ENCODE assay signal across 16 mouse cellular contexts in genomic region chr11:112956748-112957440, GRCm38 (mm10).
DNase-seq lines count a peak whose midpoint lies in the region; ATAC-seq and TF ChIP-seq lines count a peak whose summit lies in the region.
"Had no signal": no experiment of that assay in that cellular context is flagged by ENCODE, and none has a peak within 500 bp of the region (broad histone marks: within the 10 kb centered on the region; RNA-seq: fewer than 3 reads in every experiment).

No protein-coding gene starts in this region.

- H3K79me2 ChIP-seq in heart, adult 2 months (replicated peaks; ENCODE audit: control insufficient read depth, insufficient read depth, low read length) = no peaks in the 10 kb centered on the region

- TF ChIP-seq POLR2A in heart, adult 2 months (IDR thresholded peaks at IDR 0.05; ENCODE audit: insufficient read depth, low read depth, low read length) = no peak

- H3K4me1 ChIP-seq in heart, adult 2 months (ENCODE audit: control insufficient read depth, insufficient read depth, low read length) = 0 out of 2 replicates have a peak, but pooled peaks cover 1% of the 10 kb centered on the region
- H3K4me1 ChIP-seq in heart, embryonic 10.5 days = 0 out of 2 replicates have a peak, but pooled peaks cover 4% of the 10 kb centered on the region
- peaks cover 43% of the 10 kb centered on the region for H3K4me1 ChIP-seq in midbrain, embryonic 10.5 days
- H3K4me1 ChIP-seq in midbrain, embryonic 13.5 days (replicated peaks) = peaks cover 33% of the 10 kb centered on the region

- no peaks in the 10 kb centered on the region for H3K36me3 ChIP-seq in heart, adult 2 months (ENCODE audit: control insufficient read depth, insufficient read depth, low read length)
- no peaks in the 10 kb centered on the region for H3K36me3 ChIP-seq in heart, embryonic 10.5 days
- no peaks in the 10 kb centered on the region for H3K36me3 ChIP-seq in midbrain, embryonic 10.5 days
- no peaks in the 10 kb centered on the region for H3K36me3 ChIP-seq in midbrain, embryonic 13.5 days
- H3K36me3 ChIP-seq: heart, embryonic 13.5 days; hindbrain, embryonic 15.5 days had no signal

- H3K9ac ChIP-seq in heart, adult 2 months (ENCODE audit: low read depth, low read length) = no peak overlapping the region
- no peak overlapping the region for H3K9ac ChIP-seq in midbrain, embryonic 13.5 days (replicated peaks)
- H3K9ac ChIP-seq: heart, embryonic 13.5 days; hindbrain, embryonic 15.5 days had no signal

- WGBS in heart, adult 2 months = 53% methylated on average over 5 of the region's 5 CpGs
- WGBS in heart, embryonic 10.5 days = 72% methylated on average over 5 of the region's 5 CpGs
- WGBS in midbrain, embryonic 10.5 days = 78% methylated on average over 5 of the region's 5 CpGs
- 69% methylated on average over 5 of the region's 5 CpGs for WGBS in midbrain, embryonic 13.5 days

- H3K27ac ChIP-seq in heart, adult 2 months = no peak overlapping the region
- no peak overlapping the region for H3K27ac ChIP-seq in heart, embryonic 10.5 days
- H3K27ac ChIP-seq in midbrain, embryonic 10.5 days (replicated peaks) = peak overlapping the region; percentile 52
- H3K27ac ChIP-seq in midbrain, embryonic 13.5 days = no peak overlapping the region
- H3K27ac ChIP-seq: heart, embryonic 13.5 days; hindbrain, embryonic 15.5 days had no signal

- no peak overlapping the region for H3K4me3 ChIP-seq in heart, adult 2 months
- no peak overlapping the region for H3K4me3 ChIP-seq in heart, embryonic 10.5 days
- no peak overlapping the region for H3K4me3 ChIP-seq in midbrain, embryonic 10.5 days
- H3K4me3 ChIP-seq in midbrain, embryonic 13.5 days (replicated peaks) = no peak overlapping the region
- H3K4me3 ChIP-seq: heart, embryonic 13.5 days; hindbrain, embryonic 15.5 days had no signal

- ATAC-seq in midbrain, embryonic 13.5 days = no peak
- ATAC-seq: activated CD4-positive, CD25-positive, alpha-beta regulatory T cell, adult 4 months; intestine, postnatal 0 days had no signal

- peak; percentile 6 to 30 for DNase-seq in adrenal gland, adult (ENCODE audit: inconsistent age in 2 of 2, low spot score in 1 of 2)
- DNase-seq in adrenal gland, postnatal 25 days = no peak
- DNase-seq in heart, adult 2 months = peak; percentile 24 to 29
- no peak for DNase-seq in heart, embryonic 10.5 days (ENCODE audit: low spot score)
- no peak for DNase-seq in midbrain, embryonic 10.5 days (ENCODE audit: low spot score)
- DNase-seq in skeletal muscle tissue, adult 2 months (ENCODE audit: low read depth, low spot score) = peak; percentile 32
- no peak for DNase-seq in layer of hippocampus, postnatal 14 days (ENCODE audit: low spot score in 2 of 2)
- DNase-seq: cerebellum, adult 9-10 months; left cerebral cortex, postnatal 4 days; lung, postnatal 14 days had no signal

- intact Hi-C loops in heart, adult 2 months (cut with DNase I) = no loop called here

- H3K9me3 ChIP-seq in heart, embryonic 10.5 days = no peaks in the 10 kb centered on the region
- no peaks in the 10 kb centered on the region for H3K9me3 ChIP-seq in midbrain, embryonic 10.5 days (replicated peaks)
- H3K9me3 ChIP-seq in midbrain, embryonic 13.5 days = no peaks in the 10 kb centered on the region
- H3K9me3 ChIP-seq: heart, embryonic 13.5 days; hindbrain, embryonic 15.5 days had no signal

- TF ChIP-seq CTCF in heart, adult 2 months (IDR thresholded peaks at IDR 0.05) = no peak

- no peak for TF ChIP-seq EP300 in heart, adult 2 months (IDR thresholded peaks at IDR 0.05; ENCODE audit: insufficient read depth, low read depth, low read length)

- H3K27me3 ChIP-seq in heart, adult 2 months (ENCODE audit: control insufficient read depth, insufficient read depth, low read length) = no peaks in the 10 kb centered on the region; the same call in 1 of the 2 replicates
- H3K27me3 ChIP-seq in heart, embryonic 10.5 days (ENCODE audit: insufficient read depth, poor library complexity, severe bottlenecking) = peaks cover 53% of the 10 kb centered on the region
- peaks cover 22% of the 10 kb centered on the region for H3K27me3 ChIP-seq in midbrain, embryonic 10.5 days (ENCODE audit: low read depth, poor library complexity, severe bottlenecking)
- peaks cover 7% of the 10 kb centered on the region; the same call in 1 of the 2 replicates for H3K27me3 ChIP-seq in midbrain, embryonic 13.5 days
- H3K27me3 ChIP-seq: hindbrain, embryonic 15.5 days had no signal

- H3K4me2 ChIP-seq in midbrain, embryonic 13.5 days (replicated peaks) = no peak overlapping the region
- H3K4me2 ChIP-seq: heart, embryonic 13.5 days; hindbrain, embryonic 15.5 days; liver, embryonic 11.5 days had no signal

Comparison
In these comparisons a context has a peak if more than half of its experiments do, and no peak if none do; other contexts are left out.
1. DNase-seq: peak in adrenal gland, adult (2 of 2), heart, adult 2 months (2 of 2) and skeletal muscle tissue, adult 2 months (single experiment); none in adrenal gland, postnatal 25 days (single experiment), heart, embryonic 10.5 days (single experiment), midbrain, embryonic 10.5 days (single experiment) and layer of hippocampus, postnatal 14 days (0 of 2).